Mouse (Mus musculus) neural tube, embryonic 13.5 days (tissue): ENCODE measurements around the gene Slfn14. TPM values are rescaled to one million over a fixed set of nuclear protein-coding genes. Genes with fewer than 3 reads are reported as not detected.

Experiments
- ATAC-seq: fragments of 200-750 bp; cut with Nextera tagmentation; 2 replicates; pipeline ENCODE4 v1.8.0; 2017; ENCODE audit warnings: low read depth, mild to moderate bottlenecking, moderate TSS enrichment, moderate library complexity
- H3K27ac ChIP-seq: fragments of 300-500 bp; sonication (generic); replicated peaks from 2 replicates; pipeline ENCODE4 v1.5.1; 2015; ENCODE audit warnings: moderate library complexity, mild to moderate bottlenecking, inconsistent platforms
- H3K27me3 ChIP-seq: fragments of 300-500 bp; sonication (generic); 2 replicates; pipeline ENCODE4 v1.6.1; 2015; ENCODE audit warnings: mild to moderate bottlenecking, inconsistent platforms
- H3K36me3 ChIP-seq: fragments of 300-500 bp; sonication (generic); 2 replicates; pipeline ENCODE4 v1.6.1; 2015; ENCODE audit warnings: mild to moderate bottlenecking, inconsistent platforms
- H3K4me1 ChIP-seq: fragments of 300-500 bp; sonication (generic); replicated peaks from 2 replicates; pipeline ENCODE4 v1.6.1; 2015; ENCODE audit warnings: inconsistent platforms
- H3K4me2 ChIP-seq: fragments of 300-500 bp; sonication (generic); 2 replicates; pipeline ENCODE4 v1.6.1; 2015; ENCODE audit warnings: inconsistent platforms, mild to moderate bottlenecking, moderate library complexity
- H3K4me3 ChIP-seq: fragments of 300-500 bp; sonication (generic); 2 replicates; pipeline ENCODE4 v1.5.1; 2015; ENCODE audit warnings: mild to moderate bottlenecking, inconsistent platforms
- H3K9ac ChIP-seq: fragments of 300-500 bp; sonication (generic); 2 replicates; pipeline ENCODE4 v1.6.1; 2015; ENCODE audit warnings: moderate library complexity, mild to moderate bottlenecking, inconsistent platforms
- H3K9me3 ChIP-seq: fragments of 300-500 bp; sonication (generic); 2 replicates; pipeline ENCODE4 v1.6.1; 2016; ENCODE audit warnings: inconsistent platforms
- WGBS: fragments of 180-500 bp; shearing (Covaris S2); methylation state at CpG from one replicate; pipeline ENCODE4 v1.1.7; 2015; 5-methylcytosine and 5-hydroxymethylcytosine counted together
- polyA plus RNA-seq: library from polyadenylated mRNA; unstranded; fragments of >200 nt; fragmentation: Nextera tagmentation; extraction: Ambion mirVana; gene quantifications from 2 replicates; pipeline ENCODE4 v1.2.1, GENCODE M21; 2015

Gene Slfn14
- polyA plus RNA-seq, 1 experiment from 2014 or later = not detected

DNA sequence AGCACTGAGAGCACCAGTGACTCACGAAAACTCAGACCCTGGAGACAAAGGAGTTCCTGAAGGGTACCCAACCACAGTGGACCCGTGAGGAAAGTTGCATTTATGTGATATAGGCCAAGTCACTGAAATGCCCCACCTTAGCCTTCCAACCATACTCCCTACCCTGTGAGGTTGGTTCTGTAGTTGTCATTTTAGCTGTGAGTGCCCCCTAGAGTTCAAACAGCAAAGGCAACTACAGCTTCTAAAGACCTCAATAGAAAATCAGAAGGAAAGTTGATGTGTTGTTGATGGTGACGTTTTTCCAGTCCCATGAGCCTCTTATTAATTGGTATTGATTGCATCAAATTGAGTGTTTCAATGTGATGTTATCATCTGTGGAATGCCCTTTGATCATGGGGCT is 55.6 kb downstream of the Slfn14 start:
- H3K9ac ChIP-seq = no peak overlapping the region
- no peaks in the 10 kb centered on the region for H3K4me1 ChIP-seq
- no peak overlapping the region for H3K27ac ChIP-seq
- 68% methylated on average over 3 of the region's 3 CpGs for WGBS
- no peak overlapping the region for H3K4me3 ChIP-seq
- no peaks in the 10 kb centered on the region for H3K9me3 ChIP-seq
- no peaks in the 10 kb centered on the region for H3K27me3 ChIP-seq
- ATAC-seq = no peak
- H3K36me3 ChIP-seq = no peaks in the 10 kb centered on the region
- H3K4me2 ChIP-seq = no peak overlapping the region

DNA sequence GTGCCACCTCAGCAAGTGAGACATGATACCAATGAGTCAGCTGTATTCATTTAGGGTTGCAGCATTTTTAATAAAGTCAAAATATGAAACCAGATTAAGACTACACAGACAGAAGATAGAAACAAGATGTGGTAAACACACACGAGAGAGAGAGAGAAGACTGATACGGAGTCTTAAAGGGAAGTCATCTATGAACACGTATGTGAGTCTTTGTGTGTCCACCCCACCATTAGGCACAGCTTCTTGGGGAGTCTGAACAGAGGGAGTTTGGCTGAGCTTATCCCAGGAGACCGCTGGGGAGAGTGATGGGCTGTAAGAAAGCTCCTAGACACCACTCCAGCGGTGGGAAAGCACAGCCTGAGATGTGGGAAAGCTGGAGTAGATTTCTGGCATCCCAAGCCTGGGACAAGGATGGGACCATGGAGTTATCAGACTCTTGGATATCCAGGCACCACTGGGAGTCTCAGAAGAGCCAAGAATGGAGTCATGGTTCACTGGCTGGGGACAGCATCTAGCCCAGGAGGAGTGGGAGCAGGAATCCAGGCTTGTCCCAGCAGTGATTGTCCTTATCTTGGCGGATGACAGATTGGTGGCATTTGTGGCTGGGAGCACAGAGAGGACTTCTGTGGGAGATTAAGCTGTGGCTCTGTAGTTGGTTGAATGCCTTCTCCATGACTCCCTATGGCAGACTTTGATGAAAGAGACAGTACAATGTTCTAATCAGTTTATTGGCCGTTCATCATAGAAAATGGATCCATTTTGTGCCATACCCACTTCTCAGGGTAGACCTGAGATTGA is 58.4 kb downstream of the Slfn14 start:
- WGBS = 87% methylated on average over 7 of the region's 7 CpGs
- no peak for ATAC-seq
- H3K4me3 ChIP-seq = no peak overlapping the region

DNA sequence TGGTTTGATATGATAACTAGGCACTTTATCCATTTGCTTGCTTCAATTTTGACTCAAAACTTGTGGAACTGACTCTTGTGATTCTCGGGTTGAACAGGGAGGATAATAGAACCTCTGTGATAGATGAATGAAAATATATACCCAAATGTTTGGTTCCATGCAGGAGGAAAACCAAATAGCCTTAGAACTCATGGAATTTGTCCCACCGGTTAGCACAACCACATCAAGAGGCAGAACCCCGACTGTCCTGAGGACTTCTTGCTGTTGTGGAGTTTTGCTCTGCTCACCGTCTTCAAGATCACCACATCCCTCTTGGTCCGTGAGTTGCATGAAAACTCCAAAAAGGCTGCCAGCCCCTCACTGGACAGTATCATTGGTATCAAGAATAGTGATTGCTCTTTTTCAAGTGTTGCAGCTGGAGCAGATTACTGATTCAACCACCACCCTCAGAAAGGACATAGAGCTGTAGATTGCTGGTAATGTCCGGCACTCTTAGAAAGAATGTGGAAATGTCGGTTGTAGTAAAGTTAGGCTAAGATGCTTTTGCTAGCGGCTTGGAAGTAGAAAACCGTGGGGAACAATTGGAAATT is 61.1 kb downstream of the Slfn14 start:
- 88% methylated on average over 9 of the region's 9 CpGs for WGBS
- no peak for ATAC-seq
- no peaks in the 10 kb centered on the region for H3K4me1 ChIP-seq
- H3K9ac ChIP-seq = no peak overlapping the region
- no peaks in the 10 kb centered on the region for H3K27me3 ChIP-seq
- H3K27ac ChIP-seq = no peak overlapping the region
- no peaks in the 10 kb centered on the region for H3K36me3 ChIP-seq
- no peak overlapping the region for H3K4me2 ChIP-seq
- no peak overlapping the region for H3K4me3 ChIP-seq
- H3K9me3 ChIP-seq = no peaks in the 10 kb centered on the region

More for the DNA sequence above, 58.4 kb downstream of the Slfn14 start:
- H3K27me3 ChIP-seq = no peaks in the 10 kb centered on the region
- no peak overlapping the region for H3K4me2 ChIP-seq
- H3K9me3 ChIP-seq = no peaks in the 10 kb centered on the region
- H3K27ac ChIP-seq = no peak overlapping the region
- no peaks in the 10 kb centered on the region for H3K4me1 ChIP-seq
- no peak overlapping the region for H3K9ac ChIP-seq
- H3K36me3 ChIP-seq = no peaks in the 10 kb centered on the region

Other genes with a start within 250 kb of the Slfn14 start
- 0.98 and 1.4 TPM in 2 replicates for gene Slfn2, start 221.6 kb downstream of the Slfn14 start, polyA plus RNA-seq
- gene Slfn1, start 169.9 kb downstream of the Slfn14 start, polyA plus RNA-seq = not detected in 2 replicates
- gene Slfn4, start 111.5 kb downstream of the Slfn14 start, polyA plus RNA-seq = not detected in 2 replicates
- 0.10 and 0.17 TPM in 2 replicates for gene Slfn3, start 95.4 kb downstream of the Slfn14 start, polyA plus RNA-seq
- 115 and 118 TPM in 2 replicates for gene Ap2b1, start 12.3 kb upstream of the Slfn14 start, polyA plus RNA-seq
- 19.8 and 21.3 TPM in 2 replicates for gene Pex12, start 15.9 kb upstream of the Slfn14 start, polyA plus RNA-seq
- 24.2 and 25.3 TPM in 2 replicates for gene Rasl10b, start 122.4 kb upstream of the Slfn14 start, polyA plus RNA-seq
- gene Gas2l2, start 142.7 kb upstream of the Slfn14 start, polyA plus RNA-seq = 0.07 and 0.29 TPM in 2 replicates
- gene 1700020L24Rik, start 151.0 kb upstream of the Slfn14 start, polyA plus RNA-seq = 0.36 TPM in 1 of 2 replicates, not detected in the other
- gene Mmp28, start 176.3 kb upstream of the Slfn14 start, polyA plus RNA-seq = 3.5 and 4.6 TPM in 2 replicates
- gene Taf15, start 186.4 kb upstream of the Slfn14 start, polyA plus RNA-seq = 10.8 and 11.8 TPM in 2 replicates
- gene Heatr9, start 235.4 kb upstream of the Slfn14 start, polyA plus RNA-seq = not detected in 2 replicates
- gene Ccl5, start 243.8 kb upstream of the Slfn14 start, polyA plus RNA-seq = not detected in 2 replicates